ENCODE assay signal across 12 mouse cellular contexts in genomic region chr6:133986161-133986560, GRCm38 (mm10). TPM values are rescaled to one million over a fixed set of nuclear protein-coding genes. Genes with fewer than 3 reads are reported as not detected.
DNase-seq lines count a peak whose midpoint lies in the region; ATAC-seq and TF ChIP-seq lines count a peak whose summit lies in the region.
"Had no signal": no experiment of that assay in that cellular context is flagged by ENCODE, and none has a peak within 500 bp of the region (broad histone marks: within the 10 kb centered on the region; RNA-seq: fewer than 3 reads in every experiment).

No protein-coding gene starts in this region.

- no peak overlapping the region for H3K4me3 ChIP-seq in heart, adult 2 months
- no peak overlapping the region for H3K4me3 ChIP-seq in heart, embryonic 11.5 days (ENCODE audit: low read depth, low read length)
- no peak overlapping the region for H3K4me3 ChIP-seq in stomach, postnatal 0 days (ENCODE audit: low read depth, low read length)
- no peak overlapping the region for H3K4me3 ChIP-seq in neural tube, embryonic 15.5 days (replicated peaks)
- H3K4me3 ChIP-seq: heart, embryonic 15.5 days; limb, embryonic 13.5 days; midbrain, embryonic 12.5 days had no signal

- peak; percentile 48 for TF ChIP-seq CTCF in heart, adult 2 months (IDR thresholded peaks at IDR 0.05)
- TF ChIP-seq CTCF in stomach, postnatal 0 days (IDR thresholded peaks at IDR 0.05; ENCODE audit: low read depth), result peak; percentile 36

- no peak overlapping the region for H3K9ac ChIP-seq in heart, adult 2 months (ENCODE audit: low read depth, low read length)
- no peak overlapping the region for H3K9ac ChIP-seq in heart, embryonic 11.5 days (ENCODE audit: low read depth, low read length)
- no peak overlapping the region for H3K9ac ChIP-seq in stomach, postnatal 0 days (ENCODE audit: low read length)
- H3K9ac ChIP-seq in neural tube, embryonic 15.5 days (replicated peaks), result no peak overlapping the region
- H3K9ac ChIP-seq: heart, embryonic 15.5 days; limb, embryonic 13.5 days; midbrain, embryonic 12.5 days had no signal

- H3K79me2 ChIP-seq in heart, adult 2 months (replicated peaks; ENCODE audit: control insufficient read depth, insufficient read depth, low read length), result no peaks in the 10 kb centered on the region

- no peak for TF ChIP-seq EP300 in heart, adult 2 months (IDR thresholded peaks at IDR 0.05; ENCODE audit: insufficient read depth, low read depth, low read length)
- TF ChIP-seq EP300 in stomach, postnatal 0 days (optimal IDR thresholded peaks at IDR 0.05), result no peak

- H3K9me3 ChIP-seq in heart, embryonic 11.5 days (replicated peaks; ENCODE audit: control insufficient read depth, low read length), result no peaks in the 10 kb centered on the region
- no peaks in the 10 kb centered on the region for H3K9me3 ChIP-seq in stomach, postnatal 0 days (ENCODE audit: control insufficient read depth, low read length)
- no peaks in the 10 kb centered on the region for H3K9me3 ChIP-seq in neural tube, embryonic 15.5 days (replicated peaks)
- H3K9me3 ChIP-seq: heart, embryonic 15.5 days; limb, embryonic 13.5 days; midbrain, embryonic 12.5 days had no signal

- no peak overlapping the region for H3K27ac ChIP-seq in heart, adult 2 months
- H3K27ac ChIP-seq in heart, embryonic 11.5 days (ENCODE audit: low read depth, low read length), result no peak overlapping the region
- H3K27ac ChIP-seq in stomach, postnatal 0 days (replicated peaks), result no peak overlapping the region
- no peak overlapping the region for H3K27ac ChIP-seq in neural tube, embryonic 15.5 days (replicated peaks)
- H3K27ac ChIP-seq: heart, embryonic 15.5 days; limb, embryonic 13.5 days; midbrain, embryonic 12.5 days had no signal

- intact Hi-C loops in heart, adult 2 months (cut with DNase I), result no loop called here

- DNase-seq in heart, adult 2 months, result peak in 1 of 2 experiments; percentile 26
- peak; percentile 30 for DNase-seq in ovary, postnatal 36 days (ENCODE audit: low spot score)
- no peak for DNase-seq in ovary, postnatal 14 days (ENCODE audit: low spot score)
- DNase-seq in embryo, embryonic 11 days, result peak; percentile 26
- DNase-seq in stomach, postnatal 0 days (ENCODE audit: low spot score), result no peak
- DNase-seq in thymus, postnatal 0 days (ENCODE audit: low spot score), result no peak
- DNase-seq: cerebellum, postnatal 14 days had no signal

- 82% methylated on average over 2 of the region's 2 CpGs for WGBS in heart, adult 2 months
- WGBS in heart, embryonic 11.5 days (ENCODE audit: insufficient replicate concordance), result 42% methylated on average over 2 of the region's 2 CpGs
- WGBS in stomach, postnatal 0 days, result 75% methylated on average over 2 of the region's 2 CpGs
- WGBS in neural tube, embryonic 15.5 days, result 84% methylated on average over 2 of the region's 2 CpGs

- ATAC-seq in heart, embryonic 11.5 days (replicated peaks; ENCODE audit: insufficient number of reproducible peaks, low FRiP score, low TSS enrichment), result no peak
- no peak for ATAC-seq in stomach, postnatal 0 days (ENCODE audit: low FRiP score, low TSS enrichment)
- no peak for ATAC-seq in neural tube, embryonic 15.5 days (ENCODE audit: low FRiP score)

- peaks cover 2% of the 10 kb centered on the region; the same call in 1 of the 2 replicates for H3K4me1 ChIP-seq in heart, adult 2 months (ENCODE audit: control insufficient read depth, insufficient read depth, low read length)
- no peaks in the 10 kb centered on the region for H3K4me1 ChIP-seq in heart, embryonic 11.5 days (ENCODE audit: control insufficient read depth, insufficient read depth, low read length)
- H3K4me1 ChIP-seq in stomach, postnatal 0 days (replicated peaks; ENCODE audit: control insufficient read depth, insufficient read depth), result no peaks in the 10 kb centered on the region
- H3K4me1 ChIP-seq in neural tube, embryonic 15.5 days, result peaks cover 4% of the 10 kb centered on the region; the same call in 1 of the 2 replicates
- H3K4me1 ChIP-seq: limb, embryonic 13.5 days had no signal

- H3K27me3 ChIP-seq in heart, adult 2 months (ENCODE audit: control insufficient read depth, insufficient read depth, low read length), result no peaks in the 10 kb centered on the region
- no peaks in the 10 kb centered on the region for H3K27me3 ChIP-seq in heart, embryonic 11.5 days (ENCODE audit: control insufficient read depth, insufficient read depth, low read length)
- H3K27me3 ChIP-seq in stomach, postnatal 0 days (ENCODE audit: control insufficient read depth, insufficient read depth, low read length), result no peaks in the 10 kb centered on the region
- H3K27me3 ChIP-seq in neural tube, embryonic 15.5 days (replicated peaks), result no peaks in the 10 kb centered on the region
- H3K27me3 ChIP-seq: heart, embryonic 15.5 days; limb, embryonic 13.5 days; midbrain, embryonic 12.5 days had no signal

- no peaks in the 10 kb centered on the region for H3K36me3 ChIP-seq in heart, adult 2 months (ENCODE audit: control insufficient read depth, insufficient read depth, low read length)
- H3K36me3 ChIP-seq in heart, embryonic 11.5 days (ENCODE audit: control insufficient read depth, insufficient read depth, low read length), result no peaks in the 10 kb centered on the region
- H3K36me3 ChIP-seq in stomach, postnatal 0 days (ENCODE audit: control insufficient read depth, insufficient read depth, low read length), result no peaks in the 10 kb centered on the region
- no peaks in the 10 kb centered on the region for H3K36me3 ChIP-seq in neural tube, embryonic 15.5 days
- H3K36me3 ChIP-seq: heart, embryonic 15.5 days; limb, embryonic 13.5 days; midbrain, embryonic 12.5 days had no signal

- no peak for TF ChIP-seq POLR2A in heart, adult 2 months (IDR thresholded peaks at IDR 0.05; ENCODE audit: insufficient read depth, low read depth, low read length)

- H3K4me2 ChIP-seq in heart, embryonic 11.5 days, result no peak overlapping the region
- no peak overlapping the region for H3K4me2 ChIP-seq in stomach, postnatal 0 days (replicated peaks; ENCODE audit: low read depth)
- H3K4me2 ChIP-seq in neural tube, embryonic 15.5 days, result no peak overlapping the region
- H3K4me2 ChIP-seq: limb, embryonic 13.5 days had no signal

RNA-seq across cellular contexts. Expression of gene Etv6, which starts 49.3 kb away (rescaled TPM):
- total RNA-seq in heart, adult 2 months (2021), result 10 to 100 TPM; 11.4 to 14.0 TPM
- 9.8 and 12.7 TPM in 2 replicates for polyA plus RNA-seq in heart, adult 2 months (2012; rRNA removed)
- 16.0 and 17.9 TPM in 2 replicates for polyA plus RNA-seq in heart, embryonic 11.5 days (2014; fragmentation: Nextera tagmentation; extraction: Ambion mirVana)
- 5.9 and 7.6 TPM in 2 replicates for polyA plus RNA-seq in stomach, postnatal 0 days (2015; fragmentation: Nextera tagmentation; extraction: Ambion mirVana)
- polyA plus RNA-seq in thymus, postnatal 0 days (2015; fragmentation: Nextera tagmentation; extraction: Ambion mirVana), result 11.8 and 12.1 TPM in 2 replicates
- 5.8 and 9.1 TPM in 2 replicates for polyA plus RNA-seq in neural tube, embryonic 15.5 days (2015; fragmentation: Nextera tagmentation; extraction: Ambion mirVana)

Comparison
In these comparisons a context has a peak if more than half of its experiments do, and no peak if none do; other contexts are left out.
1. DNase-seq: peak in ovary, postnatal 36 days (single experiment) and embryo, embryonic 11 days (single experiment); none in ovary, postnatal 14 days (single experiment), stomach, postnatal 0 days (single experiment) and thymus, postnatal 0 days (single experiment).